Mouse (Mus musculus) ES-E14 (cell line): ENCODE results near the gene Fam151a.

Experiments used
- HCFC1 ChIP-seq: IDR thresholded peaks from 2 replicates; pipeline ENCODE4 v1.6.1; 2012; ENCODE audit warnings: low read length, inconsistent platforms, borderline replicate concordance; ENCODE audit not compliant: insufficient read depth
- MAFK ChIP-seq: IDR thresholded peaks from 2 replicates; pipeline ENCODE4 v1.6.1; 2014; ENCODE audit warnings: mild to moderate bottlenecking, low read depth, low read length, inconsistent platforms; ENCODE audit not compliant: insufficient read depth

DNA sequence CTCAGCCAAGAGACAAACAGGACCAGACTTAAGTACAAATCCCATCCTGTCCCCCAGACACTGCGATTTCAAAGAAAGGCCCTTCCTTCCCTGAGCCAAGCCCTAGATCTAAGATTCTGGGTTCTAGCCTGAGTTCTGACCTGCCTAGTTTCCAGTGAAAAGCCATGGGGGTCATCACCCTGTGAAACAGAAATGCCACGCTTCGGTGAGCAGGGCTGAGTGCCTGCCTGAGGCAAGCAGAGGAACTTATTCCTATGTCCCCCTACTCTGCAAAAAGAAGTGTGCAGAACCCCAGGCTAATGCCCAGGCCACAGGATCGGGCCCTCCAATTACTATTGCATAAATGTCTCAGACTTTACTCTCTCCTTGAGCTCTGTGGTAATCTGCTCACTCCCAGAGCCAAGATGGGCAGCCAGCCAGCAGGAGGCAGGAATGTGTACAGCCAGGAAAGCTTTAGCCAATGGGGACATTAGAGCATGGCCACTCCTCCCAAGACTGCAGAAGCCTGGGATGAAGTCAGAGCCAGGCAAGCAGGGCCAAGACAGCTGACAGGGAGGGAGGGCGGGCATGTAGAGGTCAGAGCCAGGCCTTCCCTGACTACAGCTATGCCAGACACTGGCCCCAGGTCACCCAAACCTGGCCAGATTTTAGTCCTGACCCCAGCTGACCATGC lies 44.6 kb downstream of the Fam151a start:
- TF ChIP-seq HCFC1 (no peak), MAFK (no peak)
